Mouse (Mus musculus) urinary bladder, postnatal 4 days (tissue): ENCODE data around the gene BC051019.
A peak's percentile ranks its signal among the peaks of the same experiment; 100 is the strongest.

ENCODE experiments used
- DNase-seq, 2 experiments: peaks; one replicate each; pipeline ENCODE4 v3.0.0; 2021 to 2022; ENCODE audit warnings: low spot score in 2 of 2

Gene BC051019

DNA sequence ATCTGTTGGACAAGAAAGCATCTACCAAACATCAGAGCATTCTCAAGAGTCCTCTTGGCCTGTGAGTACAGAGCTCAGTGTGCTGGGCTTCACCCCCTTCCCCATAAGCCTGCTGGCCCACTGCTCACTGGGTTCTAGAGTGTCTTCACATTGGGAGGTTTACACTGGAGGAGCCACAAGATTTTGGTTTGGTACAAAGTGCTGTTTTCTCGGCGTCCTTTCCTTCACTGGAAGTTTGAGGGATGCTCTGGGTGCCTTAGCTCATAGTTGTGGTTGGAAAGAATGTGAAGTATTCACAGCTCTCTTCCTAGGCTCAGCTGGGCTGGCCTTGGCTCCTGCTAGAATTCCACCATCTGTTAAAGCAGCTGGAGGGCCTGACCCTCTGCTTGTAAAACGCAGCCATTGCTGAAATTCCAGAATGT, 14.7 kb downstream of the BC051019 start:
- peak in 1 of 2 experiments; percentile 63 for DNase-seq

DNA sequence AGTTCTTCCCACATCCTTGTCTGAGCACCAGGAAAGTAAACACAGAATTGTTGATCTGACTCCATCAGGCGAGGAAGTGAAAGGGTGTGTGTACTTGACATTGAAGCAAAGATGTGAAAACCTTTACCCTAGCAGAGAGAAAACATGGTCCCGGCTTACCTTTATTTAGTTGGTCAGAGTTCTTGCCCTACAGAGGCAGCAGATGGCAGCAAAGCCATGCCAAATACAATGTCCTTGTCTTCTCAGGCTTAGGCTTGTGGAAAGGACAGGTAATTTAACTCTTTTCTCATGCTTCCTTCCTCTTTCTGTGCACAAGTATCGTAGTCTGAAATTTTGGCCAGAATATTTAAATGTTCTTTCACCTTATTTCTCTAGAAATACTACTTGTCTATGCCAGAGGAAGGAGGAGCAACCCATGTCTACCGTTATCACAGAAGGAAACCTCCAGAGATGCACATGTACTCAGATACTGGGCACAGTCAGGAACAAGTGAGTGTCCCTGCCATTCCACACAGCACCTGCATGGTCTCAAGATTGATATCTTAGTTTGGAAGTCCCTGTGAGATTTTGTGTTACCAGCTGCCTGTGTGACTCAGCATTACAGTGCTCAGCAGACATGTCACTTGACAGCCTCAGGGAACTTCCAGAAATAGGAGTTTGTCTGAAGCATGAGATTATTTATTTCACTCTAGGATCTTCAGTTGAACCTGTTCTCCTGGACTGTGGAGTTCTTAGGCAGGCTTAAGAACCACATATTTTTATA, 16.4 kb downstream of the BC051019 start:
- no peak for DNase-seq

DNA sequence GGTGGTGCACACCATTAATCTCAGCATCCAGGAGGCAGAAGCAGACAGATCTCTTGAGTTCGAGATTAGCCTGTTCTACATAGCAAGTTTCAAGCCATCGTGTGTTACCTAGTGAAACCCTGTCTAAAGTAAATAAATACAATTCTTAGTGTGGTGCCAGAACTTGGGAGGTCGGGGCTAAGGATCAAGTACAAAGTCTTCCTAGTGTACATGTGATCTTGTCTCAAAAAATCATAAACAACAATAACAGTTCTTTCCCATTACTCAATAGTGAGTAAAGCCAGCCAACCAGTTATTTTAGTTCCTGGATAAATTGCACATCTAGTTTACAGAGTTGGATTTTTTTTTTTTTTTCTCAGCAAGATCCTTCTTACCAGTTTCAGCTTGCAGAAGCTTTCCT, 19.2 kb downstream of the BC051019 start:
- no peak for DNase-seq

DNA sequence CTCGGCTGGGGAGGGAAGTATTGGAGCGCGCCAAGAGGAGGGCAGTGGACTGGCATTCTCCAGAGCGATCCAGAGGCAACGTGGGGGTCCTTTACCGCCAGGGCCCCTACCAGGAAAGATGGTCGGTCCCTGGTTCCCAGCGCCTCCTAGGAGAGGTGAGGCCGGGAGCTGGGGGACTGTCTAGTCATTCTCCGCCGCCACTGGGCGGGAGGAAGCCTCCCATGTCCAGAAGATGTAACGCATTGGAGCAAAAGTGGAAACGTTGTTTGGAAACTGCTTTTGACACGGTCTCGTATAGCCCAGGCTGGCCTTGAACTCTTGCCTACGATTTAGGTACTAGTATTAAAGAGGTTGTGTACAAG, 19.7 kb downstream of the BC051019 start:
- DNase-seq, result no peak

DNA sequence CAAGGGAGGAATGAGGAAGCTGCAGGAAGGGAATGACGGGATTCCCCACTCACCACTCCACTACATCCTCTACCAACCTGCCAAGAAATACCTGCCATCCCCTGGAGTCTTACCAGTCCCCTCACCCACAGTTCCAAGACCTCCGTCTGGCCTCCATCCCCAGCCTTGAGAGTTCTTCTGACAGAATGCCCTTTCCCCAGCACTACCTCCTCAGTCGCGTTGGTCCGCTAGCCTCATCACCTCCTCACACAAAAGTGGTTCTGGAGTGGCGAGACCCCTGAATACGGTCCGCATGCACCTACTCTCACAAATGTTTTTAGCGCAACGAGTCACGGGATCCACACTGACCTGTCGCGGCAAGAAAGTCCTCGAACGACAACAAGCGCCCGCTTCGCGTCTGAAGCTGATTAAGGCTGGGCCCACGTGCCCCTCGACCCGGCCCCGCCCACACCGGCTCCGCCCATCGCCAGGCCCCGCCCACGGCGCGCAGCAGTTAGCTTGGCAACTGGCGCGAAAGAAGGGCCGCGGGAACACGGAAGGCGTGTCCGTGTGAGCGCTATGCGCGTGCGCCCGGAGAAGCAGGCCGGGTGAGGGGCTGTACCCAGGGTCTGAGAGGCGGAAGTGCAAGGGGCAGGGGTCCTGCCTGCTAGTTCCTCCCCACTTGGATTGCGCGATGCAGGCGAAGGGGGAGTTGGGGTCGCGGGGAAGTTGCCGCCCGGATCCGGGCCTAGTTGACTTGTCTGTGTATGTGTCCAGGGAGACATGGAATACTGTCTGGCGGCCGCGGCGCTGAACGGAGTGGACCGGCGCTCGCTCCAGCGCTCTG, 20.2 kb downstream of the BC051019 start, which contains the start of the genes St5 and Akip1:
Gene St5 (minus strand): TSS at position 416 of the 826 bp plus-strand sequence.
Gene Akip1 (plus strand): TSS at position 501 of the 826 bp plus-strand sequence.
- DNase-seq, result peak; percentile 96 to 98

DNA sequence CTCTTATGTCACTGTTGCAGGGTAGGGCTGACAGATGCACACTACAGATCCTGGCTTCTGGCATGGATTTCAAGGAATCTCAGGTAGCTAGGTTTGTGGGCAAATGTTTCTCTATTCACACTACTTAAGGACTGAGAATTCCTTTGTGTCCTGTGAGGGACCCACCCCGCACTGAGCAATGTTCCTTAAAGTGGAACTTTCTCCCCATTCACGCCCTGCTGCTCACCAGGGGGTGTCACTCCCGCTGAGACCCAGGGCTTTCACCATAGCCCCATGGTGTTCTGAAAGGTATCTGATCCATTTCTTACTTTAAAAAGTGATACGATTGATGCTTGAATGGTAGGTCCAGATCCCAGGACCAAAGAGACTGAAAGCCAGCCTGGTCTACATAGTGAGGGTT, 20.9 kb downstream of the BC051019 start:
- no peak for DNase-seq

DNA sequence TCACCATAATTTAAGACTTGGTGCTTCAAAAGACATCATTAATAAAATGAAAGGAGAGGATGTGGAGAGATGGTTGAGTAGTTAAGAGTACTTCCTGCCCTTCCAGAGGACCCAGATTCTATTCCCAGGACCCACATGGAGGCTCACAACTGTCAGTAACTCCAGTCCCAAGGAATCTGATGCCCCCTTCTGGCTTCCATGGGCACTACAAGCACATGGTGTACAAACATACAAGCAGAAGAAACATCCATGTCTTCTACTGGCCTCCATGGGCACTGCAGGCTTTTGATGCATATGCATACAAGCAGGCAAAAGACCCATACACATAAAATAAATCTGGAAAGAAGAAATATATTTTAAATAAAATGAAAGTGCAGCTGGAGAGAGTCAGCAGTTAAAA, 23.4 kb downstream of the BC051019 start:
- no peak for DNase-seq

DNA sequence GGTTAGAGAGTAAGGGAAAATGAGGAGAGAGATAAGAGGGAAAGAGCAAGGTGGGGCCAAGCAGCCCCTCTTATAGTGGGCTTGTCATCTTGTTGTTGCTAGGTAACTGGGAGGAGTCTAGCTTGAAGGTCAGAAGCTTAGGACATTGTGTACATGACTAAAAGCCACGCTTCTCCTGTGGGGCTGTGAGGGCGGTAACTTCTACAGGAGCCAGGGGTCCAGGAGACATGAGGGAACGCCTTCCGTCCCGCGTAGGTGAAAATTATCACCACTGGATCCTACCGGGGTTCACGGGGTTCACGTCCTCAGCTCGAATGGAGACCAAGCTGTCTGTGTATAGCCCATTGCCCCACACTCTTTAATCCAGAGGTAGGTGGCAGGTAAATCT, 28.3 kb downstream of the BC051019 start:
- no peak for DNase-seq

DNA sequence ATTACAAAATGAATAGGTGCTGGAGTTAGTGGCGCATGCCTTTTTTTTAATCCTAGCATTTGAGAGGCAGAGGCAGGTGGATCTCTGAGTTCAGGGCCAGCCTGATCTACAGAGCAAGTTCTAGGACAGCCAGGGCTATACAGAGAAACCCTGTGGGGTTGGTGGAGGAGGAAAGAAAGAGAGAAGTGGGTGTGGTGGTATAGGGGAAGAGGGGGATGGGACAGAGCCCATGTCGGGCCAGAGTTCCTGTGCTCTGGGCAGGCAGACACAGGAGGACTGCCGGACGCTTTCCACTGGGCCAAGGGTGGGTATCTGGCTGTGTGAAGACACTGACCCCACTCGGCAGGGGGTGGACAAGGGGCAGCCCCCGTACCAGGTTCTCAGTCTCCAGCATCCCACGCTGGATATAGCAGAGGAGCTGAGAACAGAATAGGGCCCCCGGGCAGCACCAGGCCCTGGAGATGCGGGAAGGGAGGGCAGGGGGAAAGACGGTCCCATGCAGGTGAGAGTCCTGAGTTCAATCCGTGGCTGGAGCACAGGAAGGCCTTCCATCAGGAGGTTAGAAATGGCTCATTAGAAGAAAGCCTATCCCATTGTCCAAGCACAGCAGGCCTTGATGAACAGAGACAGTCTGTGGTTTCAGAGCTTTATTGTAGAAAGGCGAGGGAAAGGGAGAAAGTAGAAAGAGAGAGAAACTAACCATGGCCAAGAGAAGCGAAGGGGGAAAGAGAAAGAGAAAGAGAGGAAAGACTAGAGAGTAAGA, 28.9 kb downstream of the BC051019 start:
- DNase-seq, result no peak

DNA sequence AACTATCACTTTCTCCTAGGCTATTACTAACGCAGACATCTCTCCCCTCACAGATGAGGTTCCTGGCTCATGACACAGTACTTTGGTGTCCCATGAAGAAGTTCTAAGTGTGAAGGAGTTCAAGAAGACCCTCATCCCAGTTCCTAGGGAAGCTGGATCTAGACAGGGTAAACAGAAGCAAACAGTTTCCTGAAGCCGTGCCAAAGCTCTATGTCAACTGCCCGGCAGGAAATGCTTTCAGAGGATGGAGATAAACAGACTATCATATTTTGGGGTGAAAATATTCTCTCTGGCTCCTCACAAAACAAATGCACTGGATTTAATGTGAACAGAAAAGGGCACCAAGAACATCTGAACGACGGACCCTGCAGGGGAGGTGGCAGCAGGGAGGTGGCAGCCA, 32.7 kb downstream of the BC051019 start:
- no peak for DNase-seq

DNA sequence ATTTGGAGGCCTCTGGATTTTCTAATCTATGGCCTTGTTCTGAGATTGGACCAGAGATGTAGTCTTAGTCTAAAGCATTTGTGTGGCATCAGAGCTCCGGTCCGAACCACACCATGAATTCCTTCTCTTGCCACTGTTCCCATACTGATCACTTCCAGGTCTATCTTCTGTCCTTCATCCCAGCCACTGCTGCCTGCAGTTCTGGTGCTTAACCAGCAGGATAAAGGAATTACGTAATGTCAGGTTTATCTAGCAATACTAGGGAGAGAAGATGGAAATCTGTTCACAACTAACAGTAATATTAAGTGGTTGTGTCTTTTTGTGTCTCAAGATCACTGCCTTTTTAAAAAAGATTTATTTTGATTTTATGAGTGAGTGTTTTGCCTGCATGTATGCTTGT, 33.5 kb downstream of the BC051019 start:
- no peak for DNase-seq

DNA sequence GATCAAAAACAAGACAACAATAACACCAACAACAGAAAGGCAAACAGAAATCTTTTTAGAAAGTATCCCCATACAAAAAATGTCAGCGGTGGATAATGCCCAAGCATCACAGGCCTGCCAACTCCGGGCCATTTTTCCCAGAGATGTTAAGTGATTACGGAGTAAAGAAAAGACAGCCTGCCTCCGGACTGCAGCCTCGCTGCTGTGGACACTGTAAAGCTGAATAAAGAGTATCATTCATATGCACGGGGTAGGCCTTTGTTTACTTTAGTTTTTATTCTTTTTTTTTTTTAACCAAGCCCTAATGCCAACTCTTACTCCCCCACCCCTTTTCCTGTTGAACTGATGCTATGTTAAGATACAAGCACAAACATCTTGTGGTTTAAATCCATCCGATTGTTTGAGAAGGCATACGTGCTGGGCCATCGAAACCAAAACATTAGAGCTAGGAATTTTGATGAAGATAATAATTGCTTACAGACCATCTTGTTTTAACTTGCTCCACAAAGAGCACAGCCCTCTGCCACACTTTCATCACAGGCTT, 37.0 kb downstream of the BC051019 start:
- DNase-seq, result no peak

DNA sequence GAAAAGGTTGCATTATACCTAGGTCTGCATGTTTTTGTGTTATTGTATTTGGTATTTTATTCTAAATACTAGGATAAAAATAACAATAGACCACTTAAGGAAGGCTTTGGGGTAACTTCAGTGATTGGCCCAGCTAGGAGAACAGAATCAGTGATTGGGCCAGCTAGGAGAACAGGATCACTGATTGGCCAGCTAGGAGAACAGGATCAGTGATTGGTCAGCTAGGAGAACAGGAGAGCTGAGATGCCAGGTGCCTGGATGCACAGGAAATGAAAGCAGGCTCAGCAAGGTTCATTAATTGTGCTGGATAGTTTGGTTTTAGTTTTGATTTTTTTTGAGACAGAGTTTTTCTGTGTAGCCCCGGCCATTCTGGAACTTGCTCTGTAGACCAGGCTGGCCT, 42.8 kb downstream of the BC051019 start:
- DNase-seq, result no peak

DNA sequence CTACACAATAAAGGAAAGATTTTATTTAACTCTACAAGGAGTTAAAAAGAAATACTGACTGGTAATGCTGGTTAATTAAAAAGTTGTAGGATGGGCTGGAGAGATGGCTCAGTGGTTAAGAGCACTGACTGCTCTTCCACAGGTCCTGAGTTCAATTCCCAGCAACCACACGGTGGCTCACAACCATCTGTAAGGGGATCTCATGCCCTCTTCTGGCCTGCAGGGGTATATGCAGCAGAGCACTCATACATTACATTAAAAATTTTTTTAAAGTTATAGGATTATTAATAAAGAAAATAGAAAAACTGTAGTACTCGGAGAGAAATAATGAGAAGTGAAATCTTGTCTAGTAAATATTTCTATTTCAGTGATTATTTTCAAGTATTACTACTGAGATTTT, 43.4 kb downstream of the BC051019 start:
- no peak for DNase-seq

DNA sequence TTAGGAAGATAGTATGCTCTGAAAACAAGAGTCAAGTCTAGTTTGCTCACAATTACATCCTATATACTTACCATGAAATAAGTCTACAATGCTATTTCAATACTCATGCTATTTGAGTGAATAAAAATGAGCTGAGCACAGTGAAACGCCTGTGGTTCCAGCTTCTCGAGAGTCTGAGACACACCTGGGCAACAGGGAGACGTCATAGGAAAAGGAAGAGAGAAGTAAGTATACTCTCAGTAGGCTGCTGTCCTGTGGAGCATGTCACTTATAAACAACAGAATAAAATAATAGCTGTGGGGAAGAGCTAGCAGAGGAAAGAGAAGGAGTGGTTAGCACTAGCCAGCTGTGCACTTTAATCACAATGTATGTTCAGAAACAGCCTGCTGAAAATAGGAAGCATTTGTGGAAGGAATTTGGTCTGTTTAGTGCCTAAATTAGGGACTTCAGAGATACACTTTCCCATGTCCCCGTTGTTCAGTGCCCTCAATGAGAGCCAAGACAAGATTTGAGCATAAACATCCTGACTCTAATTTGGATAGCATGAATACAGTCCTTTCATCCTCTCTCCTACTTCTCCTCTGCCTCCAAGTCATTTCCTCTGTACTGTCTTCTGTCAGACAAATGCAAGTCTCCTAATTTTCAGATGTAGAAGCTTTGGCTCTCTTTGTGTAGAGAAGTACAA, 48.6 kb downstream of the BC051019 start:
- DNase-seq, result no peak

DNA sequence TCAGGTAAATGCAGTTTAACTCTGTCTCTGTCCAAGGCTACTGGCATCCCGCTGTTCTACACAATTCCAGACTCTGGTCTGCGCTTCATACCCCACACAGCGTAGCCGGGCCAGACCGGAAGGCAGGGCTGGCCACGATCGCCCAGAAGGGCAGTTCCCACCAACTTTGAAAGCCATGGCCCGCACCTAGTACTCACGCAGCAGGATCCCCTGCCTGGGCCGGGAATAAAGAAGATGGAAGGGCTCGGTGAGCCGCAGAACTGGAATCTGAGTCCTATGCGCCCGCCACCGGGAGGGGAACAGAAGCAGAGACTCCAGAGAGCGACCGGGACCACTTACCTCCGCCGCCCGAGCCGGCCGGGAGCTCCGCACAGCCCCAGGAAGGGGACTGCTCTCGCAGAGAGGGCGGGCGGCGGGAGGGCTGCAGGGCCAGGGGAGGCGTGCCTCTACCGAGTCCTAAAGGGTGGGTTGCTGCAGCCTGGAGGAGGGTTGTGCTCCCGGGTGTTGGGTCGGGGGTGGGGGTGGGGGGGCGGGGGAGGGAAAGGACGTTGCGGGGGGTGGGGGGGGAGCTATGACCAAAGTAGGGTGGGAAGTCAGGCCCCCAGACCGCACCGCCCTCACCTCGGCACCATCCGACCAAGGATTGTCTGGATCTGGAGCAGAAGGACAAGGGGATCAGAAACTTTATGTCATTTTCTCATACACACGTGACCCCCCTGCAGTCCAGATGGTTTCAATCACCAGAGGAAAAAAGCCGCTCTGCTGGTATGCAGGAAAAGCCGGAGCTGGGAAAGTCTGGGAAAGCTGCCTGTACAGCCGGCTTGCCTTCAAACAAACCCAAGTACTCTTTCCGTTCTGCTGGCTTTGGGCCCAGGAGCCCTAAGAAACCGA, 51.8 kb downstream of the BC051019 start:
- peak; percentile 78 to 81 for DNase-seq

DNA sequence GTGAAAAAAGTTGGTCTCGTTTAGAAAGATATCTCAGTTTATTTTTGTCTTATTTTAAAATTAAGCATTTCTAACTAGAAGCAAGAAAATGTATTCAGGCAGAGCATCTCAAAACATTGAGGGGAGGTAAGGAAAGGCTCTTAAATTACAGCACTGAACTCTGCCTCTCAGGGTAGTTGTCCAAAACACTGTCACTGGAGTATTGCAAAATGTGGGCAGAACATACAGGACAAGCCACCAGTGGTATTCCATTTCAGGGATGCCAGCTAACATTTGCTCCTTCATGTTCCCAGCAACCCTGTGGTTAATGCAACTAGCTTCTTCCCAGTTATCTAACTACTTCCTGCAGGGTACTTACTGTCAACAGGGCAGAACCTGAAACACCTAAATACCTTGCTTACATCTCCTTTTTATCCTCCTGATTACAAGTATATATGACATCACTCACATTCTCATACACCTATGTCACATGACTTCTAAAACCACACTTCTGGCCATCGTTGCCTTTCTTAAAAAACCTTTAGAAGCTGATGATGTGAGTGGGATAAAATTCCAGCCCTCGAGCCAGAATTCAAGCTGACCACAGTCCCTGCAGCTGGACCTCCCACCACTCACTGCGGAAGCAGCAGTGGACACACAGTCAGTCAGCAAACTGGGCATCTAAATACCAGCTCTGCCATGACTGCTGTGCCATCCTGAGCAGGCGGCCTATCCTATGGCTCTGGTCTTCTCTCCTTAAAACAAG, 54.1 kb downstream of the BC051019 start:
- no peak for DNase-seq

DNA sequence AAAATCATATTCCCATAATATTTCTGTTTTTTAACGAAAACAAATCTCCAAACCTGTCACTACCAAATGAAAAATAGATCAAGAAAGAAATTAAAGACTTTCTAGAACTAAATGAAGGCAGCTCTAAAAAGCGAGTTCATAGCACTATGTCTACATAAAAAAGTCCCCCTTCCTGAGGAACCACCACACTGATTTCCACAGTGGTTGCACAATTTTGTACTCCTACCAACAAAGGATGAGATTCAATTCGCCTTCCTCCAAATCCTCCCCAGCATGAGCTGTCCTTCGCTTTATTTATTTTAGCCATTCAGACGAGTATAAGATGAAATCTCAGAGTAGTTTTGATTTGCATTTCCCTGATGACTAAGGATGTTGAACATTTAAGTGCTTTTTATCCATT, 57.0 kb downstream of the BC051019 start:
- DNase-seq, result no peak

DNA sequence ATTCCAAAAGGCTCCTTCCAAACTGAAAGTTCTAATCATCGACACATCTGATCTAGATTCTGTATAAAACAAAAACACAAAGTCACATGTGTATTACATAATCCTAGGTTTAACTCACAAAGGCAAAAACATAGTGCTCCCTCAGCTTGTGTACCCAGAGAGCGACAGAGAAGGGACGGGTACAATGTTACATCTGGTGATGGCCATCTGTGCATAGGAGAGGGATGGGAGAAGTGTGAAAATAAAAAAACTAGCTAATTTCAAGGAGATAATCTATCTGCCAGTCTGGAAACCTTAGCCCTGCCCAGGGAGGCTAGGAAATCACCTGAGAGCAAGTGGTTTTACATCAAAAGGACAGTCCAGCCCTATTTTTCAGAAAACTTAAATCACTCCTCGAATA, 61.0 kb downstream of the BC051019 start:
- no peak for DNase-seq
